Mouse (Mus musculus) limb, embryonic 13.5 days (tissue): ENCODE results near the gene Cdk5r1. TPM values are rescaled to one million over a fixed set of nuclear protein-coding genes. Genes with fewer than 3 reads are reported as not detected.

ENCODE experiments used
- ATAC-seq: fragments of 200-750 bp; cut with Nextera tagmentation; 2 replicates; pipeline ENCODE4 v1.8.0; 2017; ENCODE audit warnings: low read depth, moderate number of reproducible peaks, moderate TSS enrichment; ENCODE audit not compliant: low FRiP score
- H3K27ac ChIP-seq: fragments of 300-500 bp; sonication (generic); 2 replicates; pipeline ENCODE4 v1.5.1; 2015; ENCODE audit warnings: inconsistent platforms, mild to moderate bottlenecking, moderate library complexity
- H3K27me3 ChIP-seq: fragments of 300-500 bp; sonication (generic); 2 replicates; pipeline ENCODE4 v1.6.1; 2015; ENCODE audit warnings: mild to moderate bottlenecking, inconsistent platforms
- H3K36me3 ChIP-seq: fragments of 300-500 bp; sonication (generic); 2 replicates; pipeline ENCODE4 v1.6.1; 2015; ENCODE audit warnings: inconsistent platforms, mild to moderate bottlenecking, moderate library complexity
- H3K4me1 ChIP-seq: fragments of 300-500 bp; sonication (generic); 2 replicates; pipeline ENCODE4 v1.6.1; 2015; ENCODE audit warnings: inconsistent platforms
- H3K4me2 ChIP-seq: fragments of 300-500 bp; sonication (generic); replicated peaks from 2 replicates; pipeline ENCODE4 v1.6.1; 2015; ENCODE audit warnings: inconsistent platforms, mild to moderate bottlenecking, moderate library complexity
- H3K4me3 ChIP-seq: fragments of 300-500 bp; sonication (generic); 2 replicates; pipeline ENCODE4 v1.5.1; 2015; ENCODE audit warnings: moderate library complexity, mild to moderate bottlenecking, inconsistent platforms
- H3K9ac ChIP-seq: fragments of 300-500 bp; sonication (generic); 2 replicates; pipeline ENCODE4 v1.6.1; 2015; ENCODE audit warnings: mild to moderate bottlenecking, inconsistent platforms
- H3K9me3 ChIP-seq: fragments of 300-500 bp; sonication (generic); 2 replicates; pipeline ENCODE4 v1.6.1; 2016; ENCODE audit warnings: inconsistent platforms
- WGBS: fragments of 180-500 bp; shearing (Covaris S2); methylation state at CpG from one replicate; pipeline ENCODE4 v1.1.7; 2015; 5-methylcytosine and 5-hydroxymethylcytosine counted together
- polyA plus RNA-seq: library from polyadenylated mRNA; unstranded; fragments of >200 nt; fragmentation: Nextera tagmentation; extraction: Ambion mirVana; gene quantifications from 2 replicates; pipeline ENCODE4 v1.2.1, GENCODE M21; 2015

Cdk5r1 gene
- polyA plus RNA-seq, 1 experiment from 2014 or later = 3.3 TPM

DNA sequence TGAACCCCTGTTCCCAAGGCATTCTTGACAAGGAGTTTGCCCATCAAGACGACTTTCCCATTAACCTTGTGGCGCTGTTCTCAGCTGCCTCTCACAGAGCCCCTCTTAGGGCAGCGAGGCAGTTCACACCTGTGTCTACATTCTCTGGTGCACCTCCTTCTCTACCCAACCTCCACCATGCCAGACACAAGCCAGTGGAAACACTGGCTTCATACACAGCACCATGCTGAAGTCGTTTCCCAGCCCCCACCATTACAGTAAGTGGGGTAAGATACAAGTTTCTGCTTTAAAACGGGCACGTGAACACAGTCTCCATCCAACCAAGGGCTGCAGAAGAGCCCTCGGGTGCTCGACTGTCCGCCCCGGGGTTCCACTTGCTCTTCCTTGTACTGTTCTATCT, 33.3 kb downstream of the Cdk5r1 start:
- Histone ChIP-seq H3K4me2 (no peak overlapping the region), H3K9me3 (no peaks in the 10 kb centered on the region), H3K27me3 (no peaks in the 10 kb centered on the region), H3K9ac (no peak overlapping the region), H3K4me1 (peaks cover 25% of the 10 kb centered on the region), H3K36me3 (no peaks in the 10 kb centered on the region), H3K27ac (no peak overlapping the region), H3K4me3 (no peak overlapping the region)
- no peak for ATAC-seq
- 84% methylated on average over 10 of the region's 10 CpGs for WGBS

DNA sequence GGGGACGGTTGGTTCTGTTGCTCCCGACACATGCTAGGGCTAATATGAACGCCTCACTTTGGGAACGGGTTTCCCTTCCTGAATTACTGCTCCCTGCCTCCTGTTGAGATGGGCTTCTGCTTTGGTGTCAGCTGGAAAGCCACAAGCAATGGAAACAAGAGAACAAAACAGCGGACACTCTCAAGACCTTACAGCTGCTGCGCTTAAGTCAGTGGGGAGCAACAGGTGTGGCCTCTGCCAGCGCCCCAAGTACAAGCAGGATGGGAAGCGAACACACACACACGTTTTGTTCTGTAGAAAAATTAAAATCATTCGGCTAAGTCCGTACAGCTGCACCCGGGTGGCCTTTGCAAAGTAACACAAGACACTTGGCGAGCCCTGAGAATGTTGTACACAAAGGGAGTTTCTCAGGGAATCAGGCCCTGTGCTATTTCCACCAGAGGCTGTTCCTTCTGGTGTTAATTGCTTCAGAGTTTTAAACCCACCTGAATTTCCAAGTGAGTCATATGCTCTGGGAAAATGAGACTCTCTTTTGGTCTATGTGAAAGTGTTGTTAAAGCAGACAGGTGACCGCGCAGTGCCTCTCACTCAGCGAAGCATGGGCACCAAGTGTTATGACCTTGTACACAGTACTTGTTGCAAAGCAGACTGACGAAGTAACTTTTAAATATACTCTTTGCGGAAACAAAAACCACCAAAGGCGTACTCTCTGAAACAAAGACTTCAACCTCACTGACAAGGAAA, 35.7 kb downstream of the Cdk5r1 start:
- Histone ChIP-seq H3K9ac (no peak overlapping the region), H3K4me2 (no peak overlapping the region), H3K27ac (peak overlapping the region; percentile 15; the same call in 1 of the 2 replicates), H3K9me3 (no peaks in the 10 kb centered on the region), H3K36me3 (no peaks in the 10 kb centered on the region), H3K4me3 (no peak overlapping the region), H3K4me1 (peaks cover 35% of the 10 kb centered on the region), H3K27me3 (no peaks in the 10 kb centered on the region)
- whole genome bisulfite sequencing = 59% methylated on average over 19 of the region's 19 CpGs
- peak; percentile 18; the same call in 1 of the 2 replicates for ATAC-seq

DNA sequence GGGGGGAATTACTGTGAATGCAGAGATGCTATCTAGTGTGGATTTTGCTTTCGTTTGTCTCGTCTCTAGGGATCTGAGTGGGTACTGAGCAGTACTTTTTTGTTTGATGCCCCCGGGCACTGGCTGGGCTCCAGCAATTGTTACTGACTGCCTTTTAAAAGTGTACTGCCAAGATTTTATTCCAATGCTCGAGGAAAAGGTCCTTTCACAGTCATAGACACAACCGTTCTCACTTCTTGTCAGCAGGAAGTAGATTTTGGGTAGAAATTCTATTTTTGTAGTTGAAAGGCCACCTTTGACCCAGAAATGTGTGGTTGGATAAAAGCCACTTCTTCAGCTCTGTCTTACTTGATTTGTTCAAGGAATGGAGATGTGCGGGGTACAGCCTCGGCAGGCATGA, 37.0 kb downstream of the Cdk5r1 start:
- Histone ChIP-seq H3K4me1 (peaks cover 41% of the 10 kb centered on the region), H3K36me3 (no peaks in the 10 kb centered on the region), H3K9me3 (no peaks in the 10 kb centered on the region), H3K27ac (no peak overlapping the region), H3K9ac (no peak overlapping the region), H3K27me3 (no peaks in the 10 kb centered on the region), H3K4me2 (no peak overlapping the region), H3K4me3 (no peak overlapping the region)
- no peak for ATAC-seq
- 62% methylated on average over 7 of the region's 7 CpGs for WGBS

DNA sequence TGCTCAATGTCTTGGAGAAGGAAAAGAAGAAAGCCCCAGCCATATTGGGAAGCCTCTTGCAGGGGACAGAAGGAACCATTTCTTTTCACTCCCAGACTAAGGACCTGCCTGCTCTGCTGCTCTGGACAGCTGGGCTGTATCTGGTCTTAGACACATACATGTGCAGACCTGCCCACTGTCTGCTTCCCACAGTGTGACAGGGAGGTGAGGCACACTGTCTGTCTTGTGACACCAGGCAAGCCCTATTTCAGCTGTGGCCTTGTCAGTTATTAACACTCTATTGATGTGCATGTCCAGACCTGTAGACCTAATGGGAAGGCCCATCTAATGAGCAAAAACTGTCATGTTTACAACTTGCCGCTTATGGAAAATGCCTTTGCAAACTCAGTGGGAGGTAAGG, 38.5 kb downstream of the Cdk5r1 start:
- H3K27me3 ChIP-seq = no peaks in the 10 kb centered on the region
- H3K4me3 ChIP-seq = no peak overlapping the region
- no peaks in the 10 kb centered on the region for H3K9me3 ChIP-seq
- no peak overlapping the region; the same call in 1 of the 2 replicates for H3K27ac ChIP-seq
- H3K4me1 ChIP-seq = peaks cover 38% of the 10 kb centered on the region
- H3K9ac ChIP-seq = no peak overlapping the region
- H3K4me2 ChIP-seq = no peak overlapping the region
- ATAC-seq = no peak
- WGBS = 35% methylated on average over 1 of the region's 1 CpGs
- H3K36me3 ChIP-seq = no peaks in the 10 kb centered on the region

DNA sequence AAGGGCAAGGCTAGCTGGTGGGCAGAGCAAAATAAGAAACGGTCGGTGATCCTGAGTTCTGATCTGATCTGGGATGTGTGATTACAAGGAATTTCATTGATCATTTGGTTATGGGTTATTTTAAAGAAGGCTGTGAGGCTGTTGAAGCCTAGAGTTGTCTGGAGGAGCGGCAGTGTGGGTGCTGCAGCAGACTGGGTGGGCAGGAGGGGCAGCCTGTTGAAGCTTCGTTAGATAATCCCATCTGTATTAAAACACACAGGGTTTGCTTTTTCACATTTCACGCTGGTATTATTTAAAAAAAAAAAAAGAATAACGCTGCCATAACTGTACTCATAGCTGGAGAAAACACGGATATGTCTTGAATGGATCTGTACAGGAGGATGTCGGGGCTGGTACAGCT, 39.1 kb downstream of the Cdk5r1 start:
- Histone ChIP-seq H3K4me3 (no peak overlapping the region), H3K9ac (no peak overlapping the region), H3K9me3 (no peaks in the 10 kb centered on the region), H3K27me3 (no peaks in the 10 kb centered on the region), H3K27ac (no peak overlapping the region), H3K36me3 (no peaks in the 10 kb centered on the region), H3K4me2 (no peak overlapping the region), H3K4me1 (peaks cover 38% of the 10 kb centered on the region)
- no peak for ATAC-seq
- WGBS = 71% methylated on average over 8 of the region's 8 CpGs

DNA sequence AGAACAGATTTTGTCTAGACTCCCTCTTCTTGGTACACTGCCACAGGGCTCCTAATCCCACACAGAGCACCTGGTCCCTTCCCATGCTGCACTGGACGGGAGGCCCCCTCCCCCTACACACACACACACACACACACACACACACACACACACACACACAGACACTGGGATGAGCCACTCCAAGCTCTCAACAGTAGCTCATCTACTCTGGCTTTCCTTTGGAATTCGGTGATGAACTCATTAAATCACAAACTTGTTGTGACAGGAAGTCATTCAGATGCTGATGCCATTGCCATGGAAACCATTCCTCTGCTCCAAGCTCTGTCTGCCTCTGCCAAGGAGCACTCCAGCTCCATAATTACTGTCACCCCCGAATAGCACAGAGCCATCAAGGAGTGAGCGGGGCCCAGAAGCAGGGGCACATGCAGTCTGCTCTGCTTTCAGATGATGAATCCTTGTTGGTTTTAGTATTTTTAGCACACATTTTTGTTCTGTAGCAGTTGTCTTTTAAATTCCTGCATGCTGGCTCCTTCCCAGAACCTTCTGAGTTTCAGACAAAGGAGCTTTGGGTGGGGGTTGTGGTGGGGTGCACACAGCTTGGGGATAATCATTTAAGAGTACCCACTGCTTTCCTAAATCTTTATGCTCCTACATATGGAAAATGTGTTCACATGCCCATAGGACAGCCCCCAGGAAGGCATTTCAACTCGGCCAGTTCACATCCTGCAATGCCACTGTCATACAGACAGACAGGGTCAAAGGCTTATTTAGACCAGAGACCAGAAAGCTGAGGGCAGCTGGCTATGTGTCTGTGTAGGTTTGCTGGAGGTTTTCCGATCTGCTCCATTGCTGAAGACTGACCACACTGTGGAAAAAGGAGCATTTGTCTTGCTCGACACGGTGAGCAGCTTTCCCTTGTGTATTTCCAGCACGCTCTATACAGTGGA, 41.9 kb downstream of the Cdk5r1 start:
- Histone ChIP-seq H3K9ac (no peak overlapping the region), H3K4me2 (no peak overlapping the region), H3K27me3 (no peaks in the 10 kb centered on the region), H3K36me3 (no peaks in the 10 kb centered on the region), H3K27ac (no peak overlapping the region), H3K9me3 (no peaks in the 10 kb centered on the region), H3K4me3 (no peak overlapping the region), H3K4me1 (peaks cover 32% of the 10 kb centered on the region)
- WGBS = 45% methylated on average over 9 of the region's 9 CpGs
- peak; percentile 73; the same call in 1 of the 2 replicates for ATAC-seq

DNA sequence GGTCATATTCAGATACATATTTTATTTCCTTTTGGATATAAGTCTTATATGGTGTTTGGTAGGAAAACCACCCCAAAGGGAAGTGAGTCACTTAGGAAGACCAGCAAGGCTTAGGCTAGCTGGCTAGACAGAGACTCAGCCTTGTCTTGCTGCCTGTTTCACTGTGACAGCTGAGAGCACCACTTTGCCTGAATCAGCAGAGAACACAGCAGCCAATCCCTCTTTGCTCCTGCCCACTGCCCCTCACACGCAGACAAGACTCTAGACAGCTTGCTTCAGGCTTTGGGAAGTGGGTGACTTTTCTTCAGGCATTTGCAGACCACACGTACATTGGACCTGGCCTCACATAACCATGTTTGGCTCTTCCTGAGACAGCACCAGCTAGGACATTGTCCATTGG, 44.3 kb downstream of the Cdk5r1 start:
- no peak overlapping the region for H3K9ac ChIP-seq
- H3K36me3 ChIP-seq = no peaks in the 10 kb centered on the region
- H3K27me3 ChIP-seq = no peaks in the 10 kb centered on the region
- 63% methylated on average over 2 of the region's 2 CpGs for WGBS
- H3K27ac ChIP-seq = no peak overlapping the region
- peaks cover 13% of the 10 kb centered on the region for H3K4me1 ChIP-seq
- no peak overlapping the region for H3K4me3 ChIP-seq
- H3K4me2 ChIP-seq = no peak overlapping the region
- ATAC-seq = no peak
- no peaks in the 10 kb centered on the region for H3K9me3 ChIP-seq

DNA sequence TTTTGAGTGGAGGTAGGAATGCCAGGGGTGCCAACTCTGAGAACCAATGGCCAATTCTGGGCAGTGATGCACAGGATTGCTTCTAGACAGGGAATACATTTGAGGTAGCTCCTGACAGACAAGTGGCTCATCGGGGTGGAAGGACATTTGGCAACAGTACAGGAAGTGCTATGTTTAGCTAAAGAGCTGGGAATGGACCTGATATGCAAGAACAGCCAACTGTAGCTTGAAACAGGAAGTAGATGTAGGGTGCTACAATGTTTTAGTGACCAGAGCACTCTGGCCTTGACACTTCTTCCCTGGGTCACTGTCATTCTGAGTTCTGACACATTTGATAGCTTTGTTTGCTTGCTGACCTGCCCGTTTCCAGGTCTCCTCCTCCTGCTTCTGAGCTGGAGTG, 46.0 kb downstream of the Cdk5r1 start:
- H3K36me3 ChIP-seq = no peaks in the 10 kb centered on the region
- no peak overlapping the region for H3K4me2 ChIP-seq
- no peak overlapping the region for H3K9ac ChIP-seq
- WGBS = 73% methylated on average over 2 of the region's 2 CpGs
- no peaks in the 10 kb centered on the region for H3K27me3 ChIP-seq
- peaks cover 13% of the 10 kb centered on the region for H3K4me1 ChIP-seq
- no peaks in the 10 kb centered on the region for H3K9me3 ChIP-seq
- no peak overlapping the region for H3K27ac ChIP-seq
- H3K4me3 ChIP-seq = no peak overlapping the region
- no peak for ATAC-seq

DNA sequence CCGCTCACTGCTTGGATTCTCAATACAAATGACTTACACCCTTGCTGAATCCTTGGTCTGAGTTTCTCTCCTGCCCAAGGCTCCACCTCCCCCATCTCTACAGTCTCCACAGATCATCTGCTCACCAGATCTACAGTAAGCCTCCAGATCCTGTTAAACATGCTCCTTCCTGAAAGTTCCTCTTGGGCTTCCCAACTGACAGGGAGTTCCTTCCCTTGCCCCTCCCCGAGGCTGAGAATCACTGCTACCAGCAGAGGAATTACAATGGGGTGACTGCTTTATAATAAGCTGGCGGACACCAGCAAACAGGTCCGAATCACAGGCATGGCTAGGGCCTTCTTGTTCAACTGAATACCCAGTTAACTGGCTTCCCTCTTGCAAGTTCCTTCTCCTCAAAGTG, 46.6 kb downstream of the Cdk5r1 start:
- H3K9me3 ChIP-seq = no peaks in the 10 kb centered on the region
- no peak overlapping the region for H3K4me2 ChIP-seq
- peaks cover 8% of the 10 kb centered on the region for H3K4me1 ChIP-seq
- H3K9ac ChIP-seq = no peak overlapping the region
- no peak overlapping the region for H3K27ac ChIP-seq
- no peaks in the 10 kb centered on the region for H3K36me3 ChIP-seq
- no peak for ATAC-seq
- H3K4me3 ChIP-seq = no peak overlapping the region
- WGBS = 75% methylated on average over 4 of the region's 4 CpGs
- no peaks in the 10 kb centered on the region for H3K27me3 ChIP-seq

DNA sequence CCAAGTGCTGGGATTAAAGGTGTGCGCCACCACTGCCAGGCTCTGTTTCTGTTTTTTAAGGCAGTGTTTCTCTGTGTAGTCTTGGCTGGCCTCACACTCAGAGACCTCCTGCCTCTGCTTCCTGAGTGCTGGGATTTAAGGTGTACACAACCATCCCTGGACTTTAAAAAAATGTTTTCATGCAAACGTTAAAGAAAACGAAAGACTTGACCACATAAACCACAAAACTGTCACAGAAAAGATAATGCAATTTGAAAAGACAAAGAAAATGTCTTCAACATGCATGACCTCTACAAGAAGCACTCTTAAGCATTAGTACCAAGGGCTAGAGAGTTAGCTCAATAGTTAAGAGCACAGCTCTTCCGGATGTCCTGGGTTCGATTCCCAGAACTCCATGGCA, 47.4 kb downstream of the Cdk5r1 start:
- H3K9me3 ChIP-seq = no peaks in the 10 kb centered on the region
- H3K9ac ChIP-seq = no peak overlapping the region
- no peaks in the 10 kb centered on the region for H3K36me3 ChIP-seq
- no peak overlapping the region for H3K4me2 ChIP-seq
- no peaks in the 10 kb centered on the region; the same call in 1 of the 2 replicates for H3K4me1 ChIP-seq
- 93% methylated on average over 5 of the region's 5 CpGs for WGBS
- no peaks in the 10 kb centered on the region for H3K27me3 ChIP-seq
- ATAC-seq = no peak
- no peak overlapping the region for H3K4me3 ChIP-seq
- no peak overlapping the region for H3K27ac ChIP-seq

DNA sequence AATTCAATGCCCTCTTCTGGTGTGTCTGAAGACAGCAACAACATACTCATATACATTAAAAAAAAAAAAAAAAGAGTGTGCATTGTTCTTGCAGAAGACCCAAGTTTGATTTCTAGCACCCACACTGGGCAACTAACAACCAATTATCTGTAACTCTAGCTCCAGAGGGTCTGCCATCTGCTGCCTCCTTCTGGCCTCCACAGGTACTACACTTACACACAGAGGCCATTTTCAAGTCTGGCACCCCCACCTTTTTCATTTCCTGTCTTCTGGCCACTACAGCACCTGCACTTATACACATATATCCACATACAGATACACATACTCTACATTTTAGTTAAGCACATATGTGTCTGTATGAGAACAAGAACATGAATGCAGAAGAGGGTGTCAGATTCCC, 50.9 kb downstream of the Cdk5r1 start:
- Histone ChIP-seq H3K4me3 (no peak overlapping the region), H3K9me3 (no peaks in the 10 kb centered on the region), H3K36me3 (no peaks in the 10 kb centered on the region), H3K4me2 (no peak overlapping the region), H3K4me1 (no peaks in the 10 kb centered on the region), H3K27ac (no peak overlapping the region), H3K27me3 (no peaks in the 10 kb centered on the region), H3K9ac (no peak overlapping the region)
- no peak for ATAC-seq

DNA sequence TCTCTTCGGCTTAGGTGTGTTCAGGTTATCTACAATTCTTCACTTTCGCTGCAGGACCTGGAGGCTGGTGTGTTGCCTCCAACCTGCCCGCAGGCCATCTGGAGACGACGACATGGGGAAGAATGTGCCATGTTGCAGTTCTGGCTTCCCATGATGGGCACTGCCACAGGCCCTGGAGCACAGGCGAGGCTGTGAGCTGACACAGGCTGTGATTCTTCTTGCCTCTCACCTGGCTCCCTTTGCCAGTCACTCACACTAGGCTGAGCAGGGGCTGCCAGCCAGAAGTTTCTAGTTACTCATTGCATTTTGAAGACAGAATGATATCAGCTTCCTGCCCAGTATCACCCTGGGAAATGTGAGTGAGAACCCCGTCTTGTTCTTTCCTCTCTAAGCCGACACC, 52.3 kb downstream of the Cdk5r1 start:
- WGBS = 77% methylated on average over 8 of the region's 8 CpGs
- Histone ChIP-seq H3K4me2 (no peak overlapping the region), H3K27me3 (no peaks in the 10 kb centered on the region), H3K27ac (no peak overlapping the region), H3K9ac (no peak overlapping the region), H3K4me1 (no peaks in the 10 kb centered on the region), H3K36me3 (no peaks in the 10 kb centered on the region), H3K9me3 (no peaks in the 10 kb centered on the region), H3K4me3 (no peak overlapping the region)
- no peak for ATAC-seq
